Mouse (Mus musculus) neural tube, embryonic 15.5 days (tissue): ENCODE results near the gene Rps23. TPM values are rescaled to one million over a fixed set of nuclear protein-coding genes. Genes with fewer than 3 reads are reported as not detected.

Experiments
- ATAC-seq: fragments of 200-750 bp; cut with Nextera tagmentation; 2 replicates; pipeline ENCODE4 v1.8.0; 2017; ENCODE audit warnings: mild to moderate bottlenecking, moderate TSS enrichment, moderate library complexity; ENCODE audit not compliant: low FRiP score
- H3K27ac ChIP-seq: fragments of 300-500 bp; sonication (generic); replicated peaks from 2 replicates; pipeline ENCODE4 v1.5.1; 2015; ENCODE audit warnings: mild to moderate bottlenecking, inconsistent platforms
- H3K27me3 ChIP-seq: fragments of 300-500 bp; sonication (generic); replicated peaks from 2 replicates; pipeline ENCODE4 v1.6.1; 2015; ENCODE audit warnings: inconsistent platforms
- H3K36me3 ChIP-seq: fragments of 300-500 bp; sonication (generic); 2 replicates; pipeline ENCODE4 v1.6.1; 2015; ENCODE audit warnings: inconsistent platforms
- H3K4me1 ChIP-seq: fragments of 300-500 bp; sonication (generic); 2 replicates; pipeline ENCODE4 v1.6.1; 2015; ENCODE audit warnings: inconsistent platforms
- H3K4me2 ChIP-seq: fragments of 300-500 bp; sonication (generic); 2 replicates; pipeline ENCODE4 v1.6.1; 2015; ENCODE audit warnings: inconsistent platforms, mild to moderate bottlenecking, moderate library complexity
- H3K4me3 ChIP-seq: fragments of 300-500 bp; sonication (generic); replicated peaks from 2 replicates; pipeline ENCODE4 v1.5.1; 2015; ENCODE audit warnings: mild to moderate bottlenecking, inconsistent platforms
- H3K9ac ChIP-seq: fragments of 300-500 bp; sonication (generic); replicated peaks from 2 replicates; pipeline ENCODE4 v1.6.1; 2015; ENCODE audit warnings: mild to moderate bottlenecking, inconsistent platforms
- H3K9me3 ChIP-seq: fragments of 300-500 bp; sonication (generic); replicated peaks from 2 replicates; pipeline ENCODE4 v1.6.1; 2016; ENCODE audit warnings: inconsistent platforms
- WGBS: fragments of 180-500 bp; shearing (Covaris S2); methylation state at CpG from one replicate; pipeline ENCODE4 v1.1.7; 2015; ENCODE audit warnings: mixed read lengths; 5-methylcytosine and 5-hydroxymethylcytosine counted together
- polyA plus RNA-seq: library from polyadenylated mRNA; unstranded; fragments of >200 nt; fragmentation: Nextera tagmentation; extraction: Ambion mirVana; gene quantifications from 2 replicates; pipeline ENCODE4 v1.2.1, GENCODE M21; 2015

The Rps23 gene
- 107 and 127 TPM in 2 replicates for polyA plus RNA-seq

DNA sequence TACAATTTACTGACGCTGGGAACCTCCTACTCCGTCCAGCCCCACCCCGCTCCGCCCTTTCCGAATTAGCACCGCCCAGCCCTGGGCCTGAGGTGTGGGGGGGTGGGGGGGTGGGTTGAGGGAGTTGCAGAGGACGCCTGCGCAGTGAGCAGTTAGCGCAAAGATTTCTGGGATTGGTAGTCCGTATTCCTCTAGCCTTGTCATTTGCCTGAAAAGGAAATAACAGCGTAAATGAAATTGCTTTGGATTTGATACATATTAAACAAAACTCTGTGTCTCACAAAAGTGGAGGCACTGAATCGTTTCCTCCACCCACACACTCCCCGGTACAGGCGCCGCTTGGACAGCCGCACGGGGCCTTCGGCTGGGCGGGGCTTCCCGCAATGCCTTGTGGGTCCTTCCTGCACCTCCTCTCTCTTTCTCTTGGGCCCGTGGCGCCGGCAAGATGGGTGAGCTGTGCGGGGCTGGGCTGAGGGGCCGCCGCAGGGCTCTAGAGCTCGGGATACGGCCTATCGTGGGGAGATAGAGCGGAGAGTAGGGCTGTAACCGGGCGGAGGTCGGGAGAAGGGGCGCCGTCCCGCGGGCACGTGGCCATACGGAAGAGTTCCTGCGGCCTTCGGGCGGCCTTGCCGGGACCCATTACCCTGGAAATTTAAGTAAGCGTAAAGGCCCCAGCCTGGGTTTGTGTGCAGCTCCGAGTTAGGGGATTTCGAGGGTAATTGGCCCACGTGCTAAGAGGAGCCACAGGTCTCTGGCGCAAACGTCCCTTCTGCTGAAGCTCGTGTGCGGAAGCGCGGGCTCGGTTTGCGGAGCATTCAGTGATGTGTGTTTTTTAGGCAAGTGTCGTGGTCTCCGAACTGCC lies at the start of gene Rps23:
Rps23 (plus strand) TSS at position 208 of the 862 bp plus-strand sequence.
- H3K4me2 ChIP-seq, result peak within 1 kb of the TSS; percentile 75
- no peaks in the 10 kb centered on the region for H3K27me3 ChIP-seq
- ATAC-seq, result peak; percentile 98
- H3K9me3 ChIP-seq, result no peaks in the 10 kb centered on the region
- peaks cover 7% of the 10 kb centered on the region for H3K4me1 ChIP-seq
- WGBS, result under 1% methylated on average over 57 of the region's 57 CpGs
- H3K9ac ChIP-seq, result peak within 1 kb of the TSS; percentile 94
- H3K36me3 ChIP-seq, result peaks cover 30% of the 10 kb centered on the region
- peak within 1 kb of the TSS; percentile 84 for H3K27ac ChIP-seq
- H3K4me3 ChIP-seq, result peak within 1 kb of the TSS; percentile 87

DNA sequence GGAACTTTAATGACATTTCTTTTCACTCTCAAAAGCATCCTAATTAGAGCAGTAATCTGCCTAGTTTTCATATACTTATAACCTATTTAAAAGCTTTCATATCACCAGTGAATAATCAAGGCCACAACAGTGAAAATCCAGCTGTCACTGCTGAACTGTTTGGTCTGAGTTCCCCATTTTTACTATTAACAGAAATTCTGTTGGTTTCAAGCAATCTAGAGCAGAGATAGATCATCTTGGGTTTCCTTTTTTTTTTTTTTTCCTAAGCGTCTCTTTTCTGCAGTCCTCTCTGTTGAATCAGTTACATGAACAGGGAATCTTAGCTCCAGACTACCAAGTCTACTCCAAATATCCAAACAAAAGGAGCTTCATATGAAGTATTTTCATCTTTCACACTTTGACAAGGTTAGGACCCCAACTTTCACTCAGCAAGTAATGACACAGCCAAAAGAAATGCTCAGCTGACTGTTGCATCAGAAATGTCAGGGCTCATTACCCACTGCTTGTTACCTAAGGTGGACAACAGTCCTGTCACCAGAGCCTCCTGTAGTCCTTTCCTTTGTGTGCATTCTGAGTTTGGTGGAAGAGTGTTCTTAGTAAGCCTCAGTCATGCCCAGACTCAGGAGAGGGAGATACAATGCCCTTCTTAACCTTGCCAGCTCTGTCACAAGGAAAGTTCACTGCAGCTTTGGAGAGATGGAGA lies 40.9 kb upstream of the Rps23 start:
- WGBS, result 90% methylated on average over 1 of the region's 1 CpGs
- no peak for ATAC-seq
- Histone ChIP-seq H3K4me3 (no peak overlapping the region), H3K9ac (no peak overlapping the region), H3K27ac (no peak overlapping the region), H3K4me2 (no peak overlapping the region), H3K27me3 (no peaks in the 10 kb centered on the region), H3K4me1 (peaks cover 5% of the 10 kb centered on the region), H3K36me3 (no peaks in the 10 kb centered on the region), H3K9me3 (no peaks in the 10 kb centered on the region)

DNA sequence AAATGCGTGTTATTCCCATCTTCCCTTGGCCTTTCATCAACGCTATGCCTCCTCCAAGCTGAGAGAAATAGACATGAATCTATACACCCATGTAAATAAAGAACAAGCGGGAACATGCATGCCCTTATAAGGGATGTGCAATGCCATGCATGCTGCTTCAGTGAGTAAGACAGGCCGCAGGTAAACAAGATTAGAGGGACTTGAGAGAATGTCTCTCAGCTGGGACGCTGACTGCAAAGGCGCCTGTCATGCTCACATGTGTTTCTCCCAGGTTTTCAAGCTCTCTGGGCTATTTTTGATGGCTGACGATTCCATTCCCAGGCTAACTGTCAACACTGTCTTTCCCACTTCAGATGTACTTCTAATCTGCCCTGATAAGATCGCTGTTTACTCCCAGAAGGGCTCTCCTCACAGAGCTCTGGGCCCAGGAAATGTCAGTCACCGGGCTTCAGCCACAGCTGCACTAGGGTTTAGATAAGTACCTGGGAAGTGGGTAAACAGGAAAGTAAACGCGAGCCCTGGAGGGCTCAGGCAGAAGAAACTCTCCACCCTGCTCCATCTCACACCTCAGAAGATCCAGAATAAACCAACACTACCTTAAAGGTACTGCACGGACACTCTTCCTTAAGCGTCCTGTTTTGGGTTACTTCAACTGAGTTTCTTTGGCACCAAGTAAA lies 36.8 kb upstream of the Rps23 start:
- Histone ChIP-seq H3K27me3 (no peaks in the 10 kb centered on the region), H3K4me1 (peaks cover 5% of the 10 kb centered on the region), H3K9ac (no peak overlapping the region), H3K4me2 (peak overlapping the region; percentile 72), H3K4me3 (peak overlapping the region; percentile 37), H3K9me3 (no peaks in the 10 kb centered on the region), H3K36me3 (no peaks in the 10 kb centered on the region), H3K27ac (no peak overlapping the region)
- 65% methylated on average over 13 of the region's 13 CpGs for WGBS
- peak; percentile 38; the same call in 1 of the 2 replicates for ATAC-seq

DNA sequence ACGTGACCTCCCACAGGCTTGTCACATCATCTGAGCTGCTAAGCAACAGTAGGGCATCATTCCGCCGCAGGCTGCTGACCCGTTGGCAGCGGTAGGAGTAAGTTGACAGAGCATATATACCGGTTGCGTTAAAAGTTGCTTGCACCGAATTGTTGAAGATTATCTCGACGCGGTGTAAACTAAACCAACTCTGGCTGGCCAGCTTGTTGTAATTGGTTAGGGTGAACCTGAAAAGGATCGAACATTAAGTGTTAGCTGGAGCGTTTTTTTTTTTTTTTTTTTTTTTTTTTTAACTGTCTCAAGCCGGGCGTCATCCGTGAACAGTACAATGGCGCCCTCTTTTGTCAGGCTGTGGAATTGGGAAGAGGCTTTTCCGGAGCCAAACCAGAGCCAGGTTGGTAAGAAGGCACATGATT lies 36.2 kb upstream of the Rps23 start:
- no peaks in the 10 kb centered on the region for H3K9me3 ChIP-seq
- H3K27ac ChIP-seq, result no peak overlapping the region
- peaks cover 5% of the 10 kb centered on the region for H3K4me1 ChIP-seq
- H3K4me3 ChIP-seq, result peak overlapping the region; percentile 37
- no peaks in the 10 kb centered on the region for H3K36me3 ChIP-seq
- H3K4me2 ChIP-seq, result peak overlapping the region; percentile 72
- H3K9ac ChIP-seq, result no peak overlapping the region
- no peaks in the 10 kb centered on the region for H3K27me3 ChIP-seq
- under 1% methylated on average over 18 of the region's 18 CpGs for WGBS
- ATAC-seq, result peak; percentile 83

DNA sequence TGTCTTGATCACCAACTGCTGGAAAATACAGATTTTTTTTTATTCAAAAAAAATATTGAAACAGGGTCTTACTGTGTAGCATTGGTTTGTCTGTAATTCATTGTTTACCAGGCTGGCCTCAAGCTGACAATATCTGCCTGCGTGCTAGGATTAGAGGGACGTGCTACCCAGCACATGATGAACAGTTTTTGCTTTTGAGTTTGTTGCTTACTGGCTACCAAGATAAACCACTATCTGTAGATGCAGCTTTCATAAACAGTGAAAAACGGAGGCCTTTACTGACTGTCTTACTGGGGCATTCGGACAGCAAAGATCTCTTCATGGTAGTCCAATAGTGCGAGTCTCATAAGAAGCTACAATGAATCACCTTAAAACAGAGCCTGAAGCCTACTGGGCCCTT lies 32.6 kb upstream of the Rps23 start:
- Histone ChIP-seq H3K4me1 (peaks cover 5% of the 10 kb centered on the region), H3K27me3 (no peaks in the 10 kb centered on the region), H3K9me3 (no peaks in the 10 kb centered on the region), H3K4me3 (no peak overlapping the region), H3K36me3 (no peaks in the 10 kb centered on the region), H3K9ac (no peak overlapping the region), H3K4me2 (no peak overlapping the region), H3K27ac (no peak overlapping the region)
- WGBS, result 94% methylated on average over 5 of the region's 5 CpGs
- ATAC-seq, result no peak

DNA sequence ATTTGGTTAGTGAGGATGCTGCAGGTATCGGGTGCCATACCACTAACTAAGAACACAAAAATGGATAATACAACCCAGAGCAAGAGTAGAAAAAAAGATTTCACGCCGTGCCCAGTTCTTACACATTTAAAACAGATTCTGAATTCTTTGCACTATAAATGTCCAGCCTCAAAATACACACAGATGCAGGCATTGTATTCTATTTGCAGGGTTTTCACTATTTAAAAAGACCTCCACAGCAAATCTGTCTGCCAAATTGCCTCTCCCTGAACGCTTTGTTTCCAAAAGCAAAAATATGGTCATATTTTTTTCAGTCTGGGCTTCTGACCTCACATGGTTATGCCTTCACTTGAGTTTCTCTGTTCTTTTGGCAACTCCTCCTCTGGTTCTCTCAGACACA lies 27.9 kb upstream of the Rps23 start:
- no peaks in the 10 kb centered on the region for H3K27me3 ChIP-seq
- H3K9ac ChIP-seq, result no peak overlapping the region
- no peak overlapping the region for H3K27ac ChIP-seq
- no peak overlapping the region for H3K4me3 ChIP-seq
- no peak overlapping the region for H3K4me2 ChIP-seq
- 85% methylated on average over 4 of the region's 4 CpGs for WGBS
- no peaks in the 10 kb centered on the region for H3K36me3 ChIP-seq
- ATAC-seq, result no peak
- no peaks in the 10 kb centered on the region for H3K9me3 ChIP-seq
- no peaks in the 10 kb centered on the region for H3K4me1 ChIP-seq

DNA sequence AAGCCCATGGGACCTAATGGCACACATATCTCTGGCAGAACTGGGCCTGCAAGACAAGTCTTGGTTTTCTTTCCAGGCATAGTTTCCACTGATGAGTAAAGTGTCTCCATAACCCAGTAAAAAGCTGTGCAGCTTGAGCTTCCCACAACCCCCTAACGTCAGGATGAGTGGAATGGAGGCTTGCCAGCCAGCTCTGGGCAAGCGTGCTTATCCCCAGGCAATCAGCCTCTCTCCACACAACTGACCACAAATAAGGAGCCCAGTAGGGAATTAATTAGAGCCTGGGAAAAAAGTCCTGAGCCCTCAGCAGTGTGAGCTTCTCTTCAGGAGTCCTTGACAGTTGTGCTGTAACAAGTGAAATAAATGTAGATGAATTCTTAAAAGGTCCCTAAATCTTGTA lies 26.7 kb upstream of the Rps23 start:
- H3K4me1 ChIP-seq, result no peaks in the 10 kb centered on the region
- H3K4me3 ChIP-seq, result no peak overlapping the region
- no peak for ATAC-seq
- 43% methylated on average over 2 of the region's 2 CpGs for WGBS
- no peak overlapping the region for H3K9ac ChIP-seq
- no peak overlapping the region for H3K27ac ChIP-seq
- no peaks in the 10 kb centered on the region for H3K9me3 ChIP-seq
- H3K36me3 ChIP-seq, result no peaks in the 10 kb centered on the region
- H3K27me3 ChIP-seq, result no peaks in the 10 kb centered on the region
- no peak overlapping the region for H3K4me2 ChIP-seq

DNA sequence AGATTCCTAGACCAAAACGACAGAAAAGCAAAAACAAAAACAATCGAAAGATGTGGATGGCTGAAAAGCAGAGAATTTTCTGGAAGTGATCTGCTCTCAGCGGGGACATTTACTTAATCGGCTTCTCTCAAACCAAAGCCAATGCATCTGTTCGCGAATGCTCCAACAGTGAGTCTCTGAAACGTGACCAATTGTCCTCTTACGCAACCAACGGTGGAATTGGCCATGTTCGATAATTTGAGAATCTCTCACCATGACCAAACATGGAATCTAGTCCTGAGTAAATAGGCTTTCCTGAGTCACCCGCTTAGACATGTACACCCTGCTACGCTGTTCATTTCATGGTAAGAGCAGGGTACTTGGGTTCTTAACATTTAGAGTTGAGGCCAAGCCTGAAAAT lies 25.9 kb upstream of the Rps23 start:
- Histone ChIP-seq H3K27ac (no peak overlapping the region), H3K4me2 (no peak overlapping the region), H3K36me3 (no peaks in the 10 kb centered on the region), H3K9me3 (no peaks in the 10 kb centered on the region), H3K9ac (no peak overlapping the region), H3K27me3 (no peaks in the 10 kb centered on the region), H3K4me3 (no peak overlapping the region), H3K4me1 (no peaks in the 10 kb centered on the region)
- WGBS, result 87% methylated on average over 12 of the region's 12 CpGs
- no peak for ATAC-seq

DNA sequence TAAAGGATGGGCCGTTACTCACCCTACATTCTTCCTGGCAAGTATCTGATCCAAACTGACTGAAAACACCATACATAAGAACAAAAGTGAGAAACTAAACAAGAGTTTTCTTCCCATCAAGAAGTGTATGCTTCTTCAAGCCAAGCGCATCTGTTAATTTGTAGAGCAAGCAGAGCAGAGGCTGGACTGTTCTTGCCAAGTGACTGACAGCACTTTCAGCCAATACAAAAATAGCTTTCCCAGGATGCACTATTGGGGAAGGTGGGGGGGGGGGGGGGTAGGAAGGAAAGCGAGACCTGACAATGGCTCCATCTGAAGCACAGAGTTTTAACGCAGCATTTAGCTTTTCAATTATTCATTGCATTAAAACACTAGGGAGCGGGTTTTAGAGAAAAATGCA lies 17.6 kb upstream of the Rps23 start, which contains the start of gene Atp6ap1l:
Atp6ap1l (minus strand) TSS at position 180 of the 400 bp plus-strand sequence.
- no peak for ATAC-seq
- Histone ChIP-seq H3K9me3 (no peaks in the 10 kb centered on the region), H3K27ac (no peak within 1 kb of the TSS), H3K9ac (no peak within 1 kb of the TSS), H3K4me3 (no peak within 1 kb of the TSS), H3K4me2 (no peak within 1 kb of the TSS), H3K27me3 (no peaks in the 10 kb centered on the region), H3K4me1 (no peaks in the 10 kb centered on the region), H3K36me3 (no peaks in the 10 kb centered on the region)
- WGBS, result 73% methylated on average over 5 of the region's 5 CpGs

DNA sequence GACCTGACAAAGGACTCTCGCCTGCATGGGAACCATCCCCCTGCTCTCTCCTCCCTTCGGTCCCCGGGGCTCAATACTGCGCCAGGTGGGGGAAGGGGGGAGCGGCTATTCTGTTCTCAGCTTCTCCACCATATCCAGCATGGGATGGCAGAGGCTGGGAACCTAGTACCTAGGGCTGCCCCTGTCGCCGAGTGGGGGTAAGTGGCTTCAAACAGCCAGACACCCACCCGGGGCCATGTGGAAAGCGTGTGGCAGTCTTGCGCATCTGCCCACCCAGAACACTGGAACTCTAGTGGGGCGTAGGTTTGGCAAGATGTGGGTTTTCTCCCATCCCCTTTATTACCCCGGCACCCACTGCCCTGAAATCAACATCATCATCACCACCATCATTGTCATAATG lies 15.4 kb upstream of the Rps23 start:
- WGBS, result 89% methylated on average over 12 of the region's 12 CpGs
- H3K4me2 ChIP-seq, result no peak overlapping the region
- no peak for ATAC-seq
- H3K27me3 ChIP-seq, result no peaks in the 10 kb centered on the region
- no peak overlapping the region for H3K9ac ChIP-seq
- H3K4me1 ChIP-seq, result no peaks in the 10 kb centered on the region
- no peak overlapping the region for H3K27ac ChIP-seq
- H3K4me3 ChIP-seq, result no peak overlapping the region
- H3K36me3 ChIP-seq, result no peaks in the 10 kb centered on the region
- H3K9me3 ChIP-seq, result no peaks in the 10 kb centered on the region

DNA sequence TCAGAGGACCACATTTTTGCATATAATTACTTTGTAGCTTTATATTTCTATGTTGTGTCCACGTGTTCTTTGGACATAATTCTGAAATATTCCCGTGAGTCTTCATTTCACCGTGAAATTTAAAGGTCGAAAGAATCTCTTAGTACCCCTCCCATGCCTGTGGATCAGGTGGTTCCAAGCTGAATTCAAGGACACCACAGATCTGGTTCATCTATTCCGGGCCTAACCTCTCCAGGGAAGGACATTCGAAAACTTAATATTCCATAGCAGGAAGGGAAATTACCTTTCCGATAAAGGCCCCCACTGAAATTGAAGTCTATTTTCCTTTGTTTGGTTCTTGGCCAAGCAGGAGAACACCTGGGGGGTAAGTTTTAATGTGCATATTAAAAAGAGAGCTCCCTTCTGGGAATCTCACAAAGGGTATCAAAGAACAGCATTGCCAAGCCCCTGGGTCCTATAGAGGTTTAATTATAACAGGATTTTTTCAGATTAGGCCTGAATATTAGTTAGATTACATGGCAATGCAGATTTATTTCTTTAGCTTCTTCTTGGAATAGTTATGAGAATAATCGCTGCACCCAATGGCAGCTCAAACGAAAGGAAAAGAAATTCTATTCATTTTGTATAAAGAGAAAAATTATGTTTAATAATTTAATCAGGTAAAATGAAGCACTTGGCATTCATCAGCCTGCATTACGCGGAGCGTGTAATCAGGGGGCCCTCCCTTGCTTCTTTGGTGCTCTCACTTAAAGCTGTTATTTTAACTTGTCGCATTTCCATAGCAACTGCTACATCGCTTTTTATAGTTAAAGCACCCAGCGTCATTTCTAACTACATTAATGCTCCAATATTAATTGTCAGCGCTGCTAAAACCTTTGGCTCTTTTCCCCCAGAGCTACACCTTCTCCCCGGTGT lies 9.7 kb upstream of the Rps23 start:
- WGBS, result 48% methylated on average over 17 of the region's 17 CpGs
- H3K4me2 ChIP-seq, result no peak overlapping the region
- no peaks in the 10 kb centered on the region for H3K36me3 ChIP-seq
- peaks cover 12% of the 10 kb centered on the region for H3K4me1 ChIP-seq
- peak overlapping the region; percentile 63 for H3K27ac ChIP-seq
- no peaks in the 10 kb centered on the region for H3K27me3 ChIP-seq
- peak; percentile 77 for ATAC-seq
- no peak overlapping the region for H3K9ac ChIP-seq
- H3K9me3 ChIP-seq, result no peaks in the 10 kb centered on the region
- no peak overlapping the region for H3K4me3 ChIP-seq
